ENCODE assay signal across 8 mouse cellular contexts in the genomic region with DNA sequence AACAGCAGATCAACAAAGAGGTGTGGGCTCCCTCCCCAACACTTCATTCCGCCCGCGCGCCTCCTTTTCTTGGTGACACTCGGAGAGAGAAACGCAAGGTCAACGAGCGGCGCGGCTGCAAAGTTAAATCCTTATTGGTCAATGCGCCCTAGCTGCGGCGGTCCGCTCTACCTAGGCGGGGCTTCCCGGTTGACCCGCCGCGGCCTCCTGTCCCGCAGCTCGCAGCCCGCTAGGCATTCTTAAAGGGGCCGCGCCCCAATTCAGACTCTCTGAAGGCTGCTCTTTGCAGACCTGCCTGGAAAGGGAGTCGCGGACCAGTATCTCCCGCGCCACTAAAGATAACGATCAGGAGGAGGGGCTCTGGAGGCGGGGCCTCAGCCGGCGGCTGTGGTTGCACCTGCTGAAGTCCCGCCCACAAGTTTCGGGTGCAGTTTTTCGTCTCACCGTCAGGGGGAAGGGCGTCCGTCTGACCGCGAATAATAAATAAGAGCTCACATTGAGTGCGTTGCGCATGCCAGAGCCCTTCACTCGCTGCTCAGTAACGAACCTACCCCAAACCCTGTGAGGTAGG. TPM values are rescaled to one million over a fixed set of nuclear protein-coding genes. Genes with fewer than 3 reads are reported as not detected.
DNase-seq lines count a peak whose midpoint lies in the region; ATAC-seq and TF ChIP-seq lines count a peak whose summit lies in the region.

No protein-coding gene starts in this region.

- peak overlapping the region; percentile 91 for H3K27ac ChIP-seq in hindbrain, embryonic 10.5 days
- peak overlapping the region; percentile 95 for H3K27ac ChIP-seq in lung, postnatal 0 days (ENCODE audit: low read length)

- H3K4me2 ChIP-seq in lung, postnatal 0 days (replicated peaks; ENCODE audit: low read depth, low read length), result peak overlapping the region; percentile 98

- H3K9ac ChIP-seq in lung, postnatal 0 days (replicated peaks; ENCODE audit: low read depth), result no peak overlapping the region; the same call in 1 of the 2 replicates

- peak; percentile 98 for DNase-seq in MN1 (ENCODE audit: low spot score)
- peak; percentile 99 for DNase-seq in cerebellum, adult 9-10 months
- peak; percentile 94 for DNase-seq in hindbrain, embryonic 10.5 days (ENCODE audit: low spot score)
- peak; percentile 97 for DNase-seq in layer of hippocampus, adult 9-11 months
- DNase-seq in lung, postnatal 0 days (ENCODE audit: low spot score), result peak; percentile 97
- peak; percentile 90 for DNase-seq in ovary, postnatal 14 days (ENCODE audit: low spot score)
- DNase-seq in thymus, postnatal 14 days, result peak; percentile 97

- TF ChIP-seq CTCF in lung, postnatal 0 days (IDR thresholded peaks at IDR 0.05), result peak; percentile 77

- H3K9me3 ChIP-seq in hindbrain, embryonic 10.5 days, result no peaks in the 10 kb centered on the region
- H3K9me3 ChIP-seq in lung, postnatal 0 days (ENCODE audit: low read length), result no peaks in the 10 kb centered on the region

- ATAC-seq in frontal cortex, adult (ENCODE audit: low TSS enrichment), result peak; percentile 87
- ATAC-seq in lung, postnatal 0 days, result peak; percentile 88

- peaks cover 17% of the 10 kb centered on the region for H3K36me3 ChIP-seq in hindbrain, embryonic 10.5 days
- H3K36me3 ChIP-seq in lung, postnatal 0 days (ENCODE audit: insufficient read depth, low read length), result no peaks in the 10 kb centered on the region

- WGBS in hindbrain, embryonic 10.5 days, result under 1% methylated on average over 44 of the region's 44 CpGs
- WGBS in lung, postnatal 0 days, result under 1% methylated on average over 44 of the region's 44 CpGs

- H3K4me3 ChIP-seq in hindbrain, embryonic 10.5 days, result peak overlapping the region; percentile 74
- H3K4me3 ChIP-seq in lung, postnatal 0 days (ENCODE audit: low read depth, low read length), result peak overlapping the region; percentile 77

- H3K27me3 ChIP-seq in hindbrain, embryonic 10.5 days (ENCODE audit: insufficient read depth, poor library complexity, severe bottlenecking), result peaks cover 54% of the 10 kb centered on the region
- peaks cover 13% of the 10 kb centered on the region; the same call in 1 of the 2 replicates for H3K27me3 ChIP-seq in lung, postnatal 0 days (replicated peaks; ENCODE audit: insufficient read depth, low read length)

- peaks cover 37% of the 10 kb centered on the region for H3K4me1 ChIP-seq in hindbrain, embryonic 10.5 days (replicated peaks)
- no peaks in the 10 kb centered on the region for H3K4me1 ChIP-seq in lung, postnatal 0 days (ENCODE audit: insufficient read depth, low read depth, low read length)

- TF ChIP-seq EP300 in lung, postnatal 0 days (IDR thresholded peaks at IDR 0.05), result peak; percentile 44; the same call in 1 of the 2 replicates

RNA-seq across cellular contexts. Expression of gene Slc25a23, which starts 0.7 kb away (rescaled TPM):
- polyA plus RNA-seq in hindbrain, embryonic 10.5 days (2016; fragmentation: Nextera tagmentation; extraction: Ambion mirVana), result 10.5 and 16.2 TPM in 2 replicates
- 5.8 and 5.9 TPM in 2 replicates for polyA plus RNA-seq in lung, postnatal 0 days (2015; fragmentation: Nextera tagmentation; extraction: Ambion mirVana)

RNA-seq across cellular contexts. Expression of gene Crb3, which starts 1.4 kb away (rescaled TPM):
- polyA plus RNA-seq in hindbrain, embryonic 10.5 days (2016; fragmentation: Nextera tagmentation; extraction: Ambion mirVana), result 5.1 and 8.2 TPM in 2 replicates
- polyA plus RNA-seq in lung, postnatal 0 days (2015; fragmentation: Nextera tagmentation; extraction: Ambion mirVana), result 119 and 120 TPM in 2 replicates

RNA-seq across cellular contexts. Expression of gene Dennd1c, which starts 18.0 kb away (rescaled TPM):
- 3.2 and 3.6 TPM in 2 replicates for polyA plus RNA-seq in hindbrain, embryonic 10.5 days (2016; fragmentation: Nextera tagmentation; extraction: Ambion mirVana)
- polyA plus RNA-seq in lung, postnatal 0 days (2015; fragmentation: Nextera tagmentation; extraction: Ambion mirVana), result 5.7 and 6.0 TPM in 2 replicates

RNA-seq across cellular contexts. Expression of gene Slc25a41, which starts 18.9 kb away (rescaled TPM):
- not detected in 2 replicates for polyA plus RNA-seq in hindbrain, embryonic 10.5 days (2016; fragmentation: Nextera tagmentation; extraction: Ambion mirVana)
- polyA plus RNA-seq in lung, postnatal 0 days (2015; fragmentation: Nextera tagmentation; extraction: Ambion mirVana), result not detected in 2 replicates

RNA-seq across cellular contexts. Expression of gene Tubb4a, which starts 27.3 kb away (rescaled TPM):
- 66.9 and 167 TPM in 2 replicates for polyA plus RNA-seq in hindbrain, embryonic 10.5 days (2016; fragmentation: Nextera tagmentation; extraction: Ambion mirVana)
- polyA plus RNA-seq in lung, postnatal 0 days (2015; fragmentation: Nextera tagmentation; extraction: Ambion mirVana), result 7.1 and 7.5 TPM in 2 replicates

Comparison
In these comparisons a context has a peak if more than half of its experiments do, and no peak if none do; other contexts are left out.
1. Peak in every context shown above with its lines: DNase-seq, ATAC-seq, H3K4me3 ChIP-seq and H3K27ac ChIP-seq.
2. RNA of gene Crb3, which starts 1.4 kb away (polyA plus RNA-seq): 119 to 120 TPM in lung, postnatal 0 days; 5.1 to 8.2 TPM in hindbrain, embryonic 10.5 days; every median in the first group is over 10 times any median in the second.